Mouse (Mus musculus) embryonic facial prominence, embryonic 15.5 days (tissue): Measurements from ENCODE around the gene Rtca. TPM values are rescaled to one million over a fixed set of nuclear protein-coding genes. Genes with fewer than 3 reads are reported as not detected.
A peak's percentile ranks its signal among the peaks of the same experiment; 100 is the strongest.

Experiments
- ATAC-seq: fragments of 200-750 bp; cut with Nextera tagmentation; 2 replicates; pipeline ENCODE4 v1.8.0; 2017; ENCODE audit warnings: low read depth, moderate TSS enrichment; ENCODE audit not compliant: insufficient number of reproducible peaks, low FRiP score, low TSS enrichment
- H3K27ac ChIP-seq: fragments of 300-500 bp; sonication (generic); replicated peaks from 2 replicates; pipeline ENCODE4 v1.5.1; 2015; ENCODE audit warnings: mild to moderate bottlenecking, inconsistent platforms
- H3K27me3 ChIP-seq: fragments of 300-500 bp; sonication (generic); 2 replicates; pipeline ENCODE4 v1.6.1; 2015; ENCODE audit warnings: inconsistent platforms
- H3K36me3 ChIP-seq: fragments of 300-500 bp; sonication (generic); 2 replicates; pipeline ENCODE4 v1.6.1; 2015; ENCODE audit warnings: mild to moderate bottlenecking, inconsistent platforms
- H3K4me1 ChIP-seq: fragments of 300-500 bp; sonication (generic); 2 replicates; pipeline ENCODE4 v1.6.1; 2015; ENCODE audit warnings: inconsistent platforms
- H3K4me2 ChIP-seq: fragments of 300-500 bp; sonication (generic); replicated peaks from 2 replicates; pipeline ENCODE4 v1.6.1; 2015; ENCODE audit warnings: mild to moderate bottlenecking, inconsistent platforms
- H3K4me3 ChIP-seq: fragments of 300-500 bp; sonication (generic); replicated peaks from 2 replicates; pipeline ENCODE4 v1.5.1; 2015; ENCODE audit warnings: mild to moderate bottlenecking, inconsistent platforms
- H3K9ac ChIP-seq: fragments of 300-500 bp; sonication (generic); 2 replicates; pipeline ENCODE4 v1.6.1; 2015; ENCODE audit warnings: inconsistent platforms
- H3K9me3 ChIP-seq: fragments of 300-500 bp; sonication (generic); replicated peaks from 2 replicates; pipeline ENCODE4 v1.6.1; 2016; ENCODE audit warnings: inconsistent platforms
- WGBS: fragments of 180-500 bp; shearing (Covaris S2); methylation state at CpG from one replicate; pipeline ENCODE4 v1.1.7; 2015; 5-methylcytosine and 5-hydroxymethylcytosine counted together
- polyA plus RNA-seq: library from polyadenylated mRNA; unstranded; fragments of >200 nt; fragmentation: Nextera tagmentation; extraction: Ambion mirVana; gene quantifications from 2 replicates; pipeline ENCODE4 v1.2.1, GENCODE M21; 2015

Rtca gene
- polyA plus RNA-seq, 1 experiment from 2014 or later: 68.6 TPM

- no peaks in the 10 kb centered on the region for H3K27me3 ChIP-seq
- no peaks in the 10 kb centered on the region for H3K36me3 ChIP-seq
- 37% methylated on average over 12 of the region's 12 CpGs for WGBS
- ATAC-seq: no peak
- peaks cover 14% of the 10 kb centered on the region for H3K4me1 ChIP-seq
- H3K4me2 ChIP-seq: peak overlapping the region; percentile 76
- no peaks in the 10 kb centered on the region for H3K9me3 ChIP-seq
- H3K9ac ChIP-seq: no peak overlapping the region
- peak overlapping the region; percentile 67 for H3K4me3 ChIP-seq
- no peak overlapping the region for H3K27ac ChIP-seq
Observed at GRCm38 (mm10) chr3:116512151-116512903, 4.3 kb upstream of the Rtca start.

- 72% methylated on average over 1 of the region's 1 CpGs for WGBS
- Histone ChIP-seq H3K9ac (no peak overlapping the region), H3K27me3 (no peaks in the 10 kb centered on the region), H3K4me2 (no peak overlapping the region), H3K27ac (no peak overlapping the region), H3K4me3 (no peak overlapping the region), H3K9me3 (no peaks in the 10 kb centered on the region), H3K36me3 (peaks cover 85% of the 10 kb centered on the region), H3K4me1 (no peaks in the 10 kb centered on the region)
- ATAC-seq: no peak
Observed at GRCm38 (mm10) chr3:116495671-116496070, 12.3 kb downstream of the Rtca start.

- Histone ChIP-seq H3K9ac (no peak overlapping the region), H3K4me2 (no peak overlapping the region), H3K9me3 (no peaks in the 10 kb centered on the region), H3K27me3 (no peaks in the 10 kb centered on the region), H3K27ac (no peak overlapping the region), H3K4me3 (no peak overlapping the region), H3K4me1 (no peaks in the 10 kb centered on the region), H3K36me3 (peaks cover 87% of the 10 kb centered on the region)
- 73% methylated on average over 5 of the region's 5 CpGs for whole genome bisulfite sequencing
- ATAC-seq: no peak
Observed at GRCm38 (mm10) chr3:116493658-116494057, 14.3 kb downstream of the Rtca start.

DNA sequence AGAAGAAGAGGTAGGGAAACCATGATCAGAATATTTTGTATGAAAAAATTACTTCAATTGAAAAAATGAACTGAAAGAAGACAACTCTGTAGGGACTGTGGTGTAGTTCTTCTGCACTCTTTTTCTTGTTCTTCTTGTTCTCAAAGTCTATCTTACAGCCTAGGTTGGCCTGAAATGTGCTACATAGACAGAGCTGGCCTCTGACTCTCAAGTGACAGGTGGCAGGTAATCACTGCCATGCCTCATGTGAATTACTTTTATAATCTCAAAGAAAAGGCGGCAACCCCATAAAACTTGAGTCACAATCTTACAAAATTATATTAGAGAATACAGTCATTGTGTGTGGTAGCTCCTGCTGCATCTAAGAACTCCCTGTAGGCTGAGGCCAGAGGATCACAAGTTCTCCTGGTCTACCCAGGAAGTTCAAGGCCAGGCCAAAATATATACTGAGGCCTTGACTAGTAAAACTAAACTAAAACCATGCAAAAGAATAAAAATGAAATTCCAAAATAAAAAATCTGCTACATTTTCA is 16.0 kb downstream of the Rtca start:
- WGBS: 90% methylated on average over 1 of the region's 1 CpGs

DNA sequence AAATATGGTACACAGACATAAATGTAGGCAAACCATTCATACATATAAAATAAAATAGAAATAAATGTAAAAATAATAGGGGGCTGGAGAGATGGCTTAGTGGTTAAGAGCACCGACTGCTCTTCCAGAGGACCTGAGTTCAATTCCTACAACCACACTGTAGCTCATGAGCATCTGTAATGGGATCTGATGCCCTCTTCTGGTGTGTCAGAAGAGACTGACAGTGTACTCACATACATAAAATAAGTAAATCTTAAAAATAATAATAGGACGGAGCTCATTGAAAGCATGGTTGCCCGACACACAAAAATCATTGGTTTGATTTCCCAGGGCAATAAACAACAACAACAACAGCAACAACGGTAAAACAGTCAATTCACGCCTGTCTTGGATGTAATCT is 17.1 kb downstream of the Rtca start:
- H3K27ac ChIP-seq: no peak overlapping the region
- H3K4me1 ChIP-seq: no peaks in the 10 kb centered on the region
- no peak overlapping the region for H3K4me3 ChIP-seq
- no peak for ATAC-seq
- 91% methylated on average over 5 of the region's 5 CpGs for WGBS
- no peak overlapping the region for H3K4me2 ChIP-seq
- no peaks in the 10 kb centered on the region for H3K9me3 ChIP-seq
- no peak overlapping the region for H3K9ac ChIP-seq
- peaks cover 75% of the 10 kb centered on the region for H3K36me3 ChIP-seq
- H3K27me3 ChIP-seq: no peaks in the 10 kb centered on the region

More for the DNA sequence above, 16.0 kb downstream of the Rtca start:
- Histone ChIP-seq H3K9ac (no peak overlapping the region), H3K9me3 (no peaks in the 10 kb centered on the region), H3K27ac (no peak overlapping the region), H3K4me2 (no peak overlapping the region), H3K36me3 (peaks cover 84% of the 10 kb centered on the region), H3K4me3 (no peak overlapping the region), H3K4me1 (no peaks in the 10 kb centered on the region), H3K27me3 (no peaks in the 10 kb centered on the region)
- no peak for ATAC-seq

DNA sequence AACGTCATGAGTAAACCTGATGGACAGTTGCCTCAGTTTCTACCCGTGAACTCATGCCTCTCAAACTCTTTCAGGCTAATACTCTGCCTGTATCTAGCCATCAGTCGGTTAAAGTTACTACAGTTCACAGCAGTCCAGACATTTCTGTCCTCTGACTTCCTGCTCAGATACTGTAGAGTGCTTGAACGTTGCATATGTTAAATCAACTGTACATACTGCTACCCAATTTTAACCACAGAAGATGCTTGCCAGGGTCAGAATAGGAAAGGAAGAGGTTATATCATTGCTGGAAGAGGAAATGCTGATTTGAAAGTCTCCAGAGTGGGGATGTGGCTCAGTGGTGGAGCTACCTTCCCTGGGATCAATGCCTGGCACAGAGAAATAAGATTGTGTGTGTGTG is 24.7 kb downstream of the Rtca start:
- H3K27ac ChIP-seq: no peak overlapping the region
- no peaks in the 10 kb centered on the region for H3K9me3 ChIP-seq
- no peak for ATAC-seq
- H3K36me3 ChIP-seq: peaks cover 11% of the 10 kb centered on the region
- WGBS: 80% methylated on average over 4 of the region's 4 CpGs
- H3K4me1 ChIP-seq: no peaks in the 10 kb centered on the region
- H3K4me2 ChIP-seq: no peak overlapping the region
- H3K9ac ChIP-seq: no peak overlapping the region
- H3K4me3 ChIP-seq: no peak overlapping the region
- no peaks in the 10 kb centered on the region for H3K27me3 ChIP-seq

GRCm38 (mm10) chr3:116482724-116483123 is 25.3 kb downstream of the Rtca start:
- Histone ChIP-seq H3K9ac (no peak overlapping the region), H3K9me3 (no peaks in the 10 kb centered on the region), H3K4me3 (no peak overlapping the region), H3K4me2 (no peak overlapping the region), H3K27me3 (no peaks in the 10 kb centered on the region), H3K36me3 (peaks cover 5% of the 10 kb centered on the region), H3K27ac (no peak overlapping the region), H3K4me1 (no peaks in the 10 kb centered on the region)
- 54% methylated on average over 3 of the region's 3 CpGs for WGBS
- ATAC-seq: no peak

GRCm38 (mm10) chr3:116480937-116481336 is 27.1 kb downstream of the Rtca start:
- Histone ChIP-seq H3K4me2 (no peak overlapping the region), H3K36me3 (no peaks in the 10 kb centered on the region), H3K9me3 (no peaks in the 10 kb centered on the region), H3K27me3 (no peaks in the 10 kb centered on the region), H3K9ac (no peak overlapping the region), H3K4me1 (no peaks in the 10 kb centered on the region), H3K27ac (no peak overlapping the region), H3K4me3 (no peak overlapping the region)
- no peak for ATAC-seq
- 45% methylated on average over 5 of the region's 5 CpGs for WGBS

GRCm38 (mm10) chr3:116480119-116480518 is 27.9 kb downstream of the Rtca start:
- Histone ChIP-seq H3K4me1 (no peaks in the 10 kb centered on the region), H3K9ac (no peak overlapping the region), H3K27me3 (no peaks in the 10 kb centered on the region), H3K27ac (no peak overlapping the region), H3K4me3 (no peak overlapping the region), H3K4me2 (no peak overlapping the region), H3K9me3 (no peaks in the 10 kb centered on the region), H3K36me3 (no peaks in the 10 kb centered on the region)
- no peak for ATAC-seq
- 41% methylated on average over 2 of the region's 2 CpGs for WGBS

DNA sequence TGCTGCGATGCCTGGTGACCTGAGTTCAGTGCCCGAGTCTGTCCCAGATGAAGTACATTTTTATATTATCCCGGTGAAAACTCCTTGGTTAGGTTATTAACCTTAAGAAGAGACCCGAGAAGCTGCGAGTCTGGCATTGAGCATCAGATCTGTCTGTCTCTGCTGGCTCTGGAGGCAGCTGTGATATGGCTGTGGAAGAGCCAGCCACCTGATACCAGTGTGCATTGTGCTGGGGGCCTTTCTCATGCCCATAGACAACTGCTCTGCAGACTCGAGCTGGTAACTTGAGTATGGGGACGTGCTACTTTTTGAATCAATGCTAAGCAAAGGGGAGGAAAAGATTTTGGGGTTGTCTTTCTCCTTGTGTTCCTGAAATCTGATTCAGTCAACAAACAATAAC is 30.7 kb downstream of the Rtca start:
- Histone ChIP-seq H3K27ac (no peak overlapping the region), H3K4me3 (no peak overlapping the region), H3K9ac (no peak overlapping the region), H3K4me2 (no peak overlapping the region), H3K27me3 (no peaks in the 10 kb centered on the region), H3K9me3 (no peaks in the 10 kb centered on the region), H3K4me1 (no peaks in the 10 kb centered on the region), H3K36me3 (no peaks in the 10 kb centered on the region)
- 71% methylated on average over 7 of the region's 7 CpGs for WGBS
- ATAC-seq: 0 out of 2 replicates have a peak, but pooled peaks have one; percentile 34

- H3K4me1 ChIP-seq: no peaks in the 10 kb centered on the region
- H3K9me3 ChIP-seq: no peaks in the 10 kb centered on the region
- no peaks in the 10 kb centered on the region for H3K27me3 ChIP-seq
- 49% methylated on average over 5 of the region's 5 CpGs for WGBS
- ATAC-seq: no peak
- H3K36me3 ChIP-seq: no peaks in the 10 kb centered on the region
- H3K4me2 ChIP-seq: no peak overlapping the region
- H3K4me3 ChIP-seq: no peak overlapping the region
- no peak overlapping the region for H3K27ac ChIP-seq
- no peak overlapping the region for H3K9ac ChIP-seq
Observed at GRCm38 (mm10) chr3:116476686-116477298, 31.2 kb downstream of the Rtca start.
